Mouse (Mus musculus) MEL (cell line): ENCODE measurements around the gene Elf3.

Experiments
- CTCF ChIP-seq, 3 experiments: IDR thresholded peaks in 2 of 3; conservative IDR thresholded peaks in 1 of 3; 2 replicates each; pipeline ENCODE4 v1.5.1; 2011 to 2012; ENCODE audit warnings: low read length in 3 of 3, low read depth in 2 of 3, mild to moderate bottlenecking in 2 of 3, improper control_type of control experiment in 1 of 3, inconsistent platforms in 1 of 3, mixed read lengths in 1 of 3, moderate library complexity in 1 of 3; ENCODE audit not compliant: control insufficient read depth in 1 of 3, insufficient read depth in 1 of 3, poor library complexity in 1 of 3, severe bottlenecking in 1 of 3
- E2F4 ChIP-seq: IDR thresholded peaks from 2 replicates; pipeline ENCODE4 v1.6.1; 2011; ENCODE audit warnings: low read depth, low read length, improper control_type of control experiment, borderline replicate concordance
- EP300 ChIP-seq, 2 experiments: IDR thresholded peaks; 2 replicates each; pipeline ENCODE4 v1.6.1; 2011; ENCODE audit warnings: improper control_type of control experiment in 2 of 2, low read length in 2 of 2, low read depth in 1 of 2, mild to moderate bottlenecking in 1 of 2
- GABPA ChIP-seq: IDR thresholded peaks from 2 replicates; pipeline ENCODE4 v1.6.1; 2012; ENCODE audit warnings: low read depth, mild to moderate bottlenecking, inconsistent platforms, low read length, improper control_type of control experiment, moderate library complexity
- GATA1 ChIP-seq: IDR thresholded peaks from 2 replicates; pipeline ENCODE4 v1.6.1; 2011; ENCODE audit warnings: low read depth, low read length, improper control_type of control experiment
- HCFC1 ChIP-seq: IDR thresholded peaks from 2 replicates; pipeline ENCODE4 v1.6.1; 2012; ENCODE audit warnings: low read depth, mild to moderate bottlenecking, inconsistent platforms, low read length, improper control_type of control experiment, moderate library complexity
- MEF2A ChIP-seq: IDR thresholded peaks from 2 replicates; pipeline ENCODE4 v1.6.1; 2014; ENCODE audit warnings: low read depth, mild to moderate bottlenecking, inconsistent platforms, low read length, improper control_type of control experiment; ENCODE audit not compliant: poor library complexity, insufficient replicate concordance, severe bottlenecking; ENCODE audit errors: extremely low read depth
- NELFE ChIP-seq: IDR thresholded peaks from 2 replicates; pipeline ENCODE4 v1.6.1; 2011; ENCODE audit warnings: low read depth, low read length, improper control_type of control experiment
- NRF1 ChIP-seq: IDR thresholded peaks from 2 replicates; pipeline ENCODE4 v1.6.1; 2014; ENCODE audit warnings: low read depth, mild to moderate bottlenecking, inconsistent platforms, low read length, improper control_type of control experiment, moderate library complexity; ENCODE audit not compliant: poor library complexity, insufficient read depth, severe bottlenecking
- POLR2A ChIP-seq, 2 experiments: IDR thresholded peaks; 2 replicates each; pipeline ENCODE4 v1.6.1; 2011 to 2012; ENCODE audit warnings: low read length in 2 of 2, mild to moderate bottlenecking in 2 of 2, control low read depth in 1 of 2, improper control_type of control experiment in 1 of 2, low read depth in 1 of 2, moderate library complexity in 1 of 2; ENCODE audit not compliant: control insufficient read depth in 1 of 2, insufficient read depth in 1 of 2, poor library complexity in 1 of 2
- RAD21 ChIP-seq: IDR thresholded peaks from 2 replicates; pipeline ENCODE4 v1.6.1; 2011; ENCODE audit warnings: mild to moderate bottlenecking, low read depth, low read length, improper control_type of control experiment
- TAL1 ChIP-seq: IDR thresholded peaks from 2 replicates; pipeline ENCODE4 v1.6.1; 2012; ENCODE audit warnings: mild to moderate bottlenecking, inconsistent platforms, low read length, moderate library complexity, mixed read lengths
- ZKSCAN1 ChIP-seq: IDR thresholded peaks from 2 replicates; pipeline ENCODE4 v1.6.1; 2012; ENCODE audit warnings: low read depth, mild to moderate bottlenecking, inconsistent platforms, low read length, improper control_type of control experiment, moderate library complexity
- ZMIZ1 ChIP-seq: IDR thresholded peaks from 2 replicates; pipeline ENCODE4 v1.6.1; 2012; ENCODE audit warnings: low read depth, mild to moderate bottlenecking, inconsistent platforms, low read length, improper control_type of control experiment, moderate library complexity

DNA sequence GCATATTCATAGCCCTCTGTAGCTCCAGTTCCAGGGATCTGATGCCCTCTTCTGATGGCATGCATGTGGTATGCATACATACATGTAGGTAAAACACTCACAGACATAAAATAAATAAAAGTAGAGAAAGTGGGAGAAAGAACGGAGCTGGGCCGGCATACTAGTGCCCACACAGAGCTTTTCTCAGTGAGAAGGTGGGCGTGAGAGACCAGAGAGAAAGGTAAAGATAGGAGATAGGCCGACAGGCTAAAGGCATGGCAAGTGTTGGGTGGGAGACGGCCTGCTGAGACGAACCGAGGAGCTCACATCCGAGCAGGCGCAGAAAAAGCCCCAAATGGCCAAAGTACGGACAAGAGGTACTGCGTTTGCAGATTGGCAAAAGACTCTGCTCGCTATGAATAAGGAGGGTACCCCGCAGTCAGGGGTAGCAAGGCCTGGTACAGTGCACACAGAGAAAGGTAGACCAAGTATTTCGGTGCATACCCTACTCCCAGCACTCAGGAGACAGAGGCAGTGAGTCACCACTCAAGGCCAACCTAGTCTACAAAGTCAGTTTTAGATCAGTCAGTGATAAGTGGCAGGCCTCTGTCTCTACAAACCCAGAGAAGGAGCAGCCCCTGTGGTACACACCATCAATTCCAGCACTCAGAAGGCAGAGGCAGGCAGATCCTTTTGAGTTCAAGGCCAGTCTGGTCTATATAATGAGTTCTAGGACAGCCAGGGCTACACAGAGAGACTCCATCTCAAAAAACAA is 51.6 kb downstream of the Elf3 start:
- TF ChIP-seq NRF1 = no peak
- no peak for TF ChIP-seq GATA1
- TF ChIP-seq GABPA = no peak
- no peak for TF ChIP-seq E2F4
- no peak for TF ChIP-seq POLR2A (IDR thresholded peaks at IDR 0.05; ENCODE audit: control insufficient read depth in 1 of 2, insufficient read depth in 1 of 2, low read depth in 1 of 2, low read length in 2 of 2, poor library complexity in 1 of 2)
- TF ChIP-seq ZKSCAN1 = no peak
- no peak for TF ChIP-seq CTCF (IDR thresholded peaks at IDR 0.05 in 2 of 3, conservative IDR thresholded peaks at IDR 0.05 in 1 of 3; ENCODE audit: control insufficient read depth in 1 of 3, insufficient read depth in 1 of 3, low read depth in 2 of 3, low read length in 3 of 3, poor library complexity in 1 of 3, severe bottlenecking in 1 of 3)
- TF ChIP-seq HCFC1 = no peak
- TF ChIP-seq EP300 (IDR thresholded peaks at IDR 0.05; ENCODE audit: low read depth in 1 of 2, low read length in 2 of 2) = no peak
- no peak for TF ChIP-seq RAD21
- no peak for TF ChIP-seq TAL1
- TF ChIP-seq MEF2A = no peak
- no peak for TF ChIP-seq NELFE
- no peak for TF ChIP-seq ZMIZ1
